Mouse (Mus musculus) forebrain, embryonic 11.5 days (tissue): ENCODE data around the gene Zdhhc5. TPM values are rescaled to one million over a fixed set of nuclear protein-coding genes. Genes with fewer than 3 reads are reported as not detected.

Experiments used
- ATAC-seq: fragments of 200-750 bp; cut with Nextera tagmentation; replicated peaks from 2 replicates; pipeline ENCODE4 v1.8.0; 2017; ENCODE audit warnings: moderate TSS enrichment; ENCODE audit not compliant: low FRiP score
- DNase-seq: peaks from one replicate; pipeline ENCODE4 v3.0.0-alpha.2; 2017; ENCODE audit warnings: low spot score
- H3K27ac ChIP-seq: fragments of 300-500 bp; sonication (generic); 2 replicates; pipeline ENCODE4 v1.5.1; 2014; ENCODE audit warnings: low read depth, low read length
- H3K27me3 ChIP-seq: fragments of 300-500 bp; sonication (generic); 2 replicates; pipeline ENCODE4 v1.6.1; 2014; ENCODE audit warnings: mild to moderate bottlenecking, low read length, mixed read lengths; ENCODE audit not compliant: control insufficient read depth, insufficient read depth
- H3K36me3 ChIP-seq: fragments of 300-500 bp; sonication (generic); 2 replicates; pipeline ENCODE4 v1.6.1; 2014; ENCODE audit warnings: mild to moderate bottlenecking, low read length, moderate library complexity, mixed read lengths; ENCODE audit not compliant: control insufficient read depth, insufficient read depth
- H3K4me1 ChIP-seq: fragments of 300-500 bp; sonication (generic); replicated peaks from 2 replicates; pipeline ENCODE4 v1.6.1; 2014; ENCODE audit warnings: low read length, mixed read lengths; ENCODE audit not compliant: control insufficient read depth, insufficient read depth
- H3K4me2 ChIP-seq: fragments of 300-500 bp; sonication (generic); 2 replicates; pipeline ENCODE4 v1.6.1; 2014; ENCODE audit warnings: low read depth, mild to moderate bottlenecking, low read length, moderate library complexity, mixed read lengths; ENCODE audit not compliant: severe bottlenecking
- H3K4me3 ChIP-seq: fragments of 300-500 bp; sonication (generic); 2 replicates; pipeline ENCODE4 v1.5.1; 2014; ENCODE audit warnings: low read depth, low read length
- H3K9ac ChIP-seq: fragments of 300-500 bp; sonication (generic); 2 replicates; pipeline ENCODE4 v1.6.1; 2014; ENCODE audit warnings: low read length
- H3K9me3 ChIP-seq: fragments of 300-500 bp; sonication (generic); 2 replicates; pipeline ENCODE4 v1.6.1; 2016; ENCODE audit warnings: low read length, mixed read lengths; ENCODE audit not compliant: control insufficient read depth
- WGBS: fragments of 180-500 bp; shearing (Covaris S2); extraction: QIAGEN DNeasy Blood & Tissue Kit; methylation state at CpG from one replicate; pipeline ENCODE4 v1.1.7; 2014; 5-methylcytosine and 5-hydroxymethylcytosine counted together
- polyA plus RNA-seq: library from polyadenylated mRNA; unstranded; fragments of >200 nt; fragmentation: Nextera tagmentation; extraction: Ambion mirVana; gene quantifications from 2 replicates; pipeline ENCODE4 v1.2.1, GENCODE M21; 2014

Zdhhc5 gene
- polyA plus RNA-seq, 1 experiment from 2014 or later = 27.7 TPM

DNA sequence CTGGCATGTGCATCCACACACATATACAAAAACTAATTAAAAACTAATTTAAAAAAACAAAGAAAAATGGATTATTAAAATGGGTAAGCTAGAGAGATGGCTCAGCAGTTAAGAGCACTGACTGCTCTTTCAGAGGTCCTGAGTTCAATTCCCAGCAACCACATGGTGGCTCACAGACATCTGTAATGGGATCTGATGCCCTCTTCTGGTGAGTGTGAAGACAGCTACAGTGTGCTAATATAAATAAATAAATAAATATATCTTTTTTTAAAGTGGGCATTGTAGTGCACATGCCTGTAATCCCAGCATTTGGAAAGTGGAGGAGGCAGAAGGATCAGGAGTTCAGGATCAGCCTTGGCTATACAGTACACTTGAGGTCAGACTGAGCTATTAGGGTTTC, 61.6 kb downstream of the Zdhhc5 start:
- no peak for ATAC-seq
- Histone ChIP-seq H3K4me3 (no peak overlapping the region), H3K27me3 (no peaks in the 10 kb centered on the region), H3K27ac (no peak overlapping the region), H3K9ac (no peak overlapping the region), H3K4me2 (no peak overlapping the region), H3K36me3 (no peaks in the 10 kb centered on the region), H3K9me3 (no peaks in the 10 kb centered on the region), H3K4me1 (no peaks in the 10 kb centered on the region)
- DNase-seq = no peak

GRCm38 (mm10) chr2:84650464-84651195, 64.3 kb downstream of the Zdhhc5 start, which contains the start of gene Ctnnd1:
TSS of gene Ctnnd1 (minus strand) at chr2:84650765.
- no peaks in the 10 kb centered on the region for H3K36me3 ChIP-seq
- H3K4me3 ChIP-seq = peak within 1 kb of the TSS; percentile 65
- H3K27me3 ChIP-seq = no peaks in the 10 kb centered on the region
- WGBS = under 1% methylated on average over 15 of the region's 15 CpGs
- H3K4me2 ChIP-seq = peak within 1 kb of the TSS; percentile 73
- peak within 1 kb of the TSS; percentile 72 for H3K27ac ChIP-seq
- H3K9me3 ChIP-seq = no peaks in the 10 kb centered on the region
- H3K4me1 ChIP-seq = no peaks in the 10 kb centered on the region
- ATAC-seq (peak; percentile 97), DNase-seq (peak; percentile 82)
- H3K9ac ChIP-seq = peak within 1 kb of the TSS; percentile 83

DNA sequence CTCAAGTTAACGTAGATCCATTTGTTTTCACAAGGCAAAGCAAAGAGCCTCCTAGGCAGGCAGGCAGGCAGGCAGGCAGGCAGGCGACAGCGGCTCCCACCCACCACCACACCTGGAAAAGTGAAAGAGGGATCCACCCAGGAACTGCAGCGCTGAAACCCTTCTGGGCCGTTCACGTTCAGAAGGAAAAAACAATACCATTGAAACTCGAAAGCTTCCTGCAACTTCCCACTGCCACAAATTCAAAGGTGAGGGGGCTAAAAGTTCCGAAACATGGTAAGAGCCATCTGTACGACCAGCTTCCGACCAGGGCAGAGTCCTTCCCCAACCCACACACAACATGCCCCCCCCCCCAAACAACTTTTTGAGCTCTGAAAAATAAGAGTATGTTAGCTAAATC, 65.3 kb downstream of the Zdhhc5 start:
- no peaks in the 10 kb centered on the region for H3K27me3 ChIP-seq

GRCm38 (mm10) chr2:84648369-84648768, 66.6 kb downstream of the Zdhhc5 start:
- Histone ChIP-seq H3K36me3 (no peaks in the 10 kb centered on the region), H3K27ac (no peak overlapping the region), H3K4me3 (peak overlapping the region; percentile 20), H3K9me3 (no peaks in the 10 kb centered on the region), H3K27me3 (no peaks in the 10 kb centered on the region), H3K9ac (peak overlapping the region; percentile 44; the same call in 1 of the 2 replicates), H3K4me2 (peak overlapping the region; percentile 41), H3K4me1 (no peaks in the 10 kb centered on the region)
- 53% methylated on average over 6 of the region's 6 CpGs for WGBS
- DNase-seq (no peak), ATAC-seq (no peak)

More for the DNA sequence above, 65.3 kb downstream of the Zdhhc5 start:
- DNase-seq (no peak), ATAC-seq (no peak)
- 0% methylated on average over 10 of the region's 10 CpGs for WGBS
- Histone ChIP-seq H3K9ac (peak overlapping the region; percentile 83), H3K4me3 (peak overlapping the region; percentile 65), H3K27ac (no peak overlapping the region), H3K9me3 (no peaks in the 10 kb centered on the region), H3K4me2 (peak overlapping the region; percentile 73), H3K4me1 (no peaks in the 10 kb centered on the region), H3K36me3 (no peaks in the 10 kb centered on the region)

DNA sequence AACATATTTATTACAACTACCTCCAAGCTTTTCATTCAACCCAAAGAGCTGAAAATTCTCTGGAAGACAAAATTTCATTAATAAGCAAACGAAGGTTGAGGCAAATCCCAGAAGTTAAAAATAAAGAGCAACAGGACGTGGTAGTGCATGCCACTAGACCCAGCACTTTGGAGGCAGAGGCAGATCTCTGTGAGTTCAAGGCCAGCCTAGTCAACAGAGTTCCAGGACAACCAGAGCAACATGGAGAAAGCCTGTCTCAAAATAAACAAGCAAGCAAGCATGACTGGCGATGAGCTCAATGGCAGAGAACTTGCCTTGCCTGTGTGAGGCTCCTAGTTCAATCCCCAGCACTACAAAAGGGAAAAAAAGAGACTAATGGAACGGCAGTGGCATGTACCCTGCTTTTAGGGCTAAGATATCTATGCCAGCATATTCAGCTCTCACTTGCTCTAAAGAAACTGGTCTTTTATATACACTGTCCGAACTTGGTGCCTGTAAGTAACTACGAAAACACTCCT, 67.9 kb downstream of the Zdhhc5 start:
- ATAC-seq (no peak), DNase-seq (no peak)
- WGBS = 93% methylated on average over 6 of the region's 6 CpGs
- Histone ChIP-seq H3K4me3 (no peak overlapping the region), H3K27me3 (no peaks in the 10 kb centered on the region), H3K4me1 (no peaks in the 10 kb centered on the region), H3K27ac (no peak overlapping the region), H3K4me2 (no peak overlapping the region), H3K9me3 (no peaks in the 10 kb centered on the region), H3K36me3 (no peaks in the 10 kb centered on the region), H3K9ac (no peak overlapping the region)

DNA sequence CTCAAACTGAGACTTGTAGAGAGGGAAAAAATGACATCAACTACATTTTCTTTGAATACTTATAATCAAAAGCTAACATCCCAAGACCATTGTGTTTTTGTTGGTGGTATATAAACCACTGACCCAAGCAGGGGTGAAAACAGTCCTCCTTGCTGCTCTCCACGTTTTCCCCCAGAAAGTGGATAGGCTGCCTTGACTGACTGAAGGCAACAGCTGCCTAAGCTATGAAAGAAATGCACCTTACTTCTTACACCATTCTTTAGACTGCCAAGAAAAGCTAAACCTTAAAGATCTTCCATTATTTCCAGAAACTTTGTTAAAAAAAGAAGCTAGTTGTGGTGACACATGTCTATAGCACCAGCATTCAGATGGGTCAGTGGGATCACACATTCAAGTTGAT, 68.8 kb downstream of the Zdhhc5 start:
- H3K9ac ChIP-seq = no peak overlapping the region
- no peak overlapping the region for H3K4me2 ChIP-seq
- 87% methylated on average over 1 of the region's 1 CpGs for WGBS
- H3K27ac ChIP-seq = no peak overlapping the region
- no peaks in the 10 kb centered on the region for H3K36me3 ChIP-seq
- DNase-seq (no peak), ATAC-seq (no peak)
- no peaks in the 10 kb centered on the region for H3K4me1 ChIP-seq
- H3K27me3 ChIP-seq = no peaks in the 10 kb centered on the region
- no peak overlapping the region for H3K4me3 ChIP-seq
- H3K9me3 ChIP-seq = no peaks in the 10 kb centered on the region

DNA sequence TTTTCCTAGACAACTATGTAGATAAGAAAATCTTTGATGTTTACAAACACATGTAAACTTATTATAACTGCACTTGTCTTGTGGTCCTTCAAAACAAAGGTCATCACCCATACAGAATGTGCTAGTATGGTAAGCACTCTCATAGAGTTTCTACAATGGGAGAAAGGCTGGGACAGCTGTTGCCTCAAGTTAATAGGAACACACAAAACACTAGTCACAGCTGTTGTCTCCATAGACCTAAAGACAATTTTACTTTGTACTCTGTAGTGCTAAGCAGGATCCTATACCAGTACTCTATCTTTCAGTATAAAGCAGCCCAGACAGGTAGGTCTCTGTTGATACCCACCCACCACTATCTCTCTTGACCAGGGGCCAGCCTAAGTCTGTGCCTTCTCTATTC, 74.1 kb downstream of the Zdhhc5 start:
- no peak overlapping the region for H3K4me2 ChIP-seq
- H3K9ac ChIP-seq = no peak overlapping the region
- no peaks in the 10 kb centered on the region for H3K9me3 ChIP-seq
- H3K4me3 ChIP-seq = no peak overlapping the region
- no peaks in the 10 kb centered on the region for H3K27me3 ChIP-seq
- no peaks in the 10 kb centered on the region for H3K36me3 ChIP-seq
- H3K4me1 ChIP-seq = peaks cover 18% of the 10 kb centered on the region
- no peak for ATAC-seq
- no peak overlapping the region for H3K27ac ChIP-seq
- DNase-seq = no peak

- H3K27me3 ChIP-seq = no peaks in the 10 kb centered on the region
- no peak overlapping the region for H3K4me3 ChIP-seq
- H3K4me1 ChIP-seq = peaks cover 24% of the 10 kb centered on the region
- ATAC-seq = no peak
- no peak overlapping the region for H3K9ac ChIP-seq
- H3K36me3 ChIP-seq = no peaks in the 10 kb centered on the region
- H3K9me3 ChIP-seq = no peaks in the 10 kb centered on the region
- no peak overlapping the region; the same call in 1 of the 2 replicates for H3K27ac ChIP-seq
- no peak for DNase-seq
- no peak overlapping the region for H3K4me2 ChIP-seq
- 72% methylated on average over 5 of the region's 5 CpGs for WGBS
Measured at GRCm38 (mm10) chr2:84638428-84639220, 76.4 kb downstream of the Zdhhc5 start.
